Mouse (Mus musculus): Measurements from ENCODE around the gene Cyct.

GRCm38 (mm10) chr2:76323185-76323875, 36.9 kb downstream of the Cyct start:
- TF ChIP-seq CTCF (IDR thresholded peaks at IDR 0.05; ENCODE audit: low read depth, low read length) (no peak), POLR2A (IDR thresholded peaks at IDR 0.05; ENCODE audit: extremely low read depth, insufficient read depth, low read length) (no peak)

Data from liver, adult 2 months (tissue).